Mouse (Mus musculus) spleen, postnatal 4 days (tissue): ENCODE data around the gene Nfe2l3.
"Not testable (repeated sequence)": the region's sequence is repeated elsewhere in the genome, so short reads cannot be mapped to it uniquely, and the experiment has no call there.

Experiments used
- DNase-seq, 2 experiments: peaks; one replicate each; pipeline ENCODE4 v3.0.0; 2022; ENCODE audit warnings: low spot score in 2 of 2

Nfe2l3 gene

GRCm38 (mm10) chr6:51432535-51433397 is at the start of gene Nfe2l3:
Nfe2l3 (plus strand) TSS chr6:51432670.
- peak; percentile 72 to 86 for DNase-seq

GRCm38 (mm10) chr6:51383769-51384755 is 48.4 kb upstream of the Nfe2l3 start:
- DNase-seq: peak; percentile 78 to 91

- DNase-seq: no peak
Measured at GRCm38 (mm10) chr6:51390505-51390904, 42.0 kb upstream of the Nfe2l3 start.

GRCm38 (mm10) chr6:51391816-51392490 is 40.5 kb upstream of the Nfe2l3 start:
- no peak for DNase-seq

- no peak for DNase-seq
Measured at GRCm38 (mm10) chr6:51393341-51394128, 38.9 kb upstream of the Nfe2l3 start.

- not testable (repeated sequence) for DNase-seq
Measured at GRCm38 (mm10) chr6:51394367-51394766, 38.1 kb upstream of the Nfe2l3 start.

GRCm38 (mm10) chr6:51394963-51395362 is 37.5 kb upstream of the Nfe2l3 start:
- not testable (repeated sequence) for DNase-seq

GRCm38 (mm10) chr6:51395486-51395885 is 37.0 kb upstream of the Nfe2l3 start:
- DNase-seq: no peak

- no peak for DNase-seq
Measured at GRCm38 (mm10) chr6:51399113-51399518, 33.4 kb upstream of the Nfe2l3 start.

GRCm38 (mm10) chr6:51401294-51401693 is 31.2 kb upstream of the Nfe2l3 start:
- DNase-seq: no peak

- no peak for DNase-seq
Measured at GRCm38 (mm10) chr6:51403598-51403997, 28.9 kb upstream of the Nfe2l3 start.

- no peak for DNase-seq
Measured at GRCm38 (mm10) chr6:51404502-51404901, 28.0 kb upstream of the Nfe2l3 start.

GRCm38 (mm10) chr6:51416433-51416832 is 16.0 kb upstream of the Nfe2l3 start:
- no peak for DNase-seq

- no peak for DNase-seq
Measured at GRCm38 (mm10) chr6:51417306-51417936, 15.0 kb upstream of the Nfe2l3 start.

- no peak for DNase-seq
Measured at GRCm38 (mm10) chr6:51423466-51424122, 8.9 kb upstream of the Nfe2l3 start.

- no peak for DNase-seq
Measured at GRCm38 (mm10) chr6:51424537-51424936, 7.9 kb upstream of the Nfe2l3 start.

GRCm38 (mm10) chr6:51434270-51434669 is 1.8 kb downstream of the Nfe2l3 start:
- DNase-seq: no peak

GRCm38 (mm10) chr6:51437665-51438064 is 5.2 kb downstream of the Nfe2l3 start:
- DNase-seq: no peak

GRCm38 (mm10) chr6:51438826-51439330 is 6.4 kb downstream of the Nfe2l3 start:
- no peak for DNase-seq
